Mouse (Mus musculus) spleen, postnatal 36 days (tissue): ENCODE results near the gene Gnao1.

ENCODE experiments used
- DNase-seq, 2 experiments: peaks; one replicate each; pipeline ENCODE4 v3.0.0; 2022; ENCODE audit warnings: low spot score in 2 of 2, mixed read lengths in 1 of 2

Gnao1 gene

GRCm38 (mm10) chr8:93941636-93942054 is 131.9 kb downstream of the Gnao1 start:
- DNase-seq = no peak

GRCm38 (mm10) chr8:93945781-93946180 is 136.0 kb downstream of the Gnao1 start:
- no peak for DNase-seq

- no peak for DNase-seq
Measured at GRCm38 (mm10) chr8:93946397-93946796, 136.6 kb downstream of the Gnao1 start.

- no peak for DNase-seq
Measured at GRCm38 (mm10) chr8:93950133-93950532, 140.4 kb downstream of the Gnao1 start.

- DNase-seq = no peak
Measured at GRCm38 (mm10) chr8:93952511-93952910, 142.7 kb downstream of the Gnao1 start.

- no peak for DNase-seq
Measured at GRCm38 (mm10) chr8:93958402-93958801, 148.6 kb downstream of the Gnao1 start.

- no peak for DNase-seq
Measured at GRCm38 (mm10) chr8:93960909-93961308, 151.1 kb downstream of the Gnao1 start.

GRCm38 (mm10) chr8:93968293-93968692 is 158.5 kb downstream of the Gnao1 start:
- no peak for DNase-seq

- no peak for DNase-seq
Measured at GRCm38 (mm10) chr8:93969626-93970340, 160.0 kb downstream of the Gnao1 start.

- DNase-seq = no peak
Measured at GRCm38 (mm10) chr8:93971451-93971850, 161.7 kb downstream of the Gnao1 start.

GRCm38 (mm10) chr8:93972211-93972610 is 162.4 kb downstream of the Gnao1 start:
- DNase-seq = no peak

GRCm38 (mm10) chr8:93972971-93973734 is 163.4 kb downstream of the Gnao1 start:
- DNase-seq = no peak

- DNase-seq = no peak
Measured at GRCm38 (mm10) chr8:93973831-93974375, 164.1 kb downstream of the Gnao1 start.

- DNase-seq = no peak
Measured at GRCm38 (mm10) chr8:93974602-93975186, 164.9 kb downstream of the Gnao1 start.

GRCm38 (mm10) chr8:93975358-93975757 is 165.6 kb downstream of the Gnao1 start:
- DNase-seq = no peak

GRCm38 (mm10) chr8:93976446-93977211 is 166.9 kb downstream of the Gnao1 start:
- no peak for DNase-seq

GRCm38 (mm10) chr8:93980141-93980540 is 170.4 kb downstream of the Gnao1 start:
- DNase-seq = no peak

- no peak for DNase-seq
Measured at GRCm38 (mm10) chr8:93981679-93982215, 172.0 kb downstream of the Gnao1 start.

GRCm38 (mm10) chr8:93983827-93984226 is 174.1 kb downstream of the Gnao1 start:
- no peak for DNase-seq

- no peak for DNase-seq
Measured at GRCm38 (mm10) chr8:93984731-93985130, 175.0 kb downstream of the Gnao1 start.

- no peak for DNase-seq
Measured at GRCm38 (mm10) chr8:93989739-93990138, 180.0 kb downstream of the Gnao1 start.
